Mouse (Mus musculus) ovary, adult 10 weeks (tissue): ENCODE results near the gene Zscan25. TPM values are rescaled to one million over a fixed set of nuclear protein-coding genes. Genes with fewer than 3 reads are reported as not detected.

Experiments used
- polyA plus RNA-seq: library from polyadenylated mRNA; stranded (reverse); fragments of 350-450 nt; fragmentation: Illumina TruSeq; extraction: RNeasy Lipid Tissue Mini Kit (QIAGEN cat#74804); gene quantifications from one replicate; pipeline ENCODE4 v1.2.3, GENCODE M21; 2014

The Zscan25 gene
- not detected for polyA plus RNA-seq

DNA sequence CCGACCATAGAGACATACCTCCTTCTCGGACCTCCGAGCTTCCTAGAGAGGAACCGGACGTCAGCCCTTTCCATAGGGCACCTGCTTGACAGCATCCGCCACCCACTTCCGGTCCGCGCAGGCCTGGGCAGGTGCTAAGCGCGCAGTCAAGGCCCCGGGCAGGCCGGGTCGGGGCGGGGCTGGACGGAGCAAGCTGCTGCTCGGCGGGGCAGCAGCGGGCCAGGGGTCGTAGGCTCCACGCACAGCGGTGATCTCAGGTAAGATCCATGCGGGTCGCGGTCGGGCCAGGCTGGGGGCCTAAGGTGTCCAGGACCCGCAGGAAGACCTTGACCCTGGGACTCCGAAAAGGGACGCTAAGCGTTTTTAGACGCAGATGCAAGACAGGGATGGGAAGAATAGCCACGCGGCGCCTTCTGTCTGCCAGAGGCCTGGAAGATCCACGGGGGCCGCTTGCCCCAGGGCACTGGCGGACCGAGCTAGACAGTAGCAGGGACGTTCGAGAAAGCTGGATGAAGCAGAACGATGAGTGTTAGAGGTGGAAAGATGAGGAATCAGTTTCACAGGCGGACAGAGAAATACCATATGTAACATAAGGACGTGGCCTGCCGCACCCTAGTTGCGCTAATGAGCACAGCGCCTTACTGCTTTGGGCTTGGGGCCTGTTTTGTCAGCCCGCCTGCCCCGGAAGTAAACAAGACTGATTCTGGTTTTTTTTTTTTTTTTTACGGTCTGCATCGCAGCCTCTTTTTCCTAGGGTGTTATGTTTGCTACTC, at the start of gene Zscan25:
Zscan25 (plus strand) TSS at position 130 of the 773 bp plus-strand sequence.

DNA sequence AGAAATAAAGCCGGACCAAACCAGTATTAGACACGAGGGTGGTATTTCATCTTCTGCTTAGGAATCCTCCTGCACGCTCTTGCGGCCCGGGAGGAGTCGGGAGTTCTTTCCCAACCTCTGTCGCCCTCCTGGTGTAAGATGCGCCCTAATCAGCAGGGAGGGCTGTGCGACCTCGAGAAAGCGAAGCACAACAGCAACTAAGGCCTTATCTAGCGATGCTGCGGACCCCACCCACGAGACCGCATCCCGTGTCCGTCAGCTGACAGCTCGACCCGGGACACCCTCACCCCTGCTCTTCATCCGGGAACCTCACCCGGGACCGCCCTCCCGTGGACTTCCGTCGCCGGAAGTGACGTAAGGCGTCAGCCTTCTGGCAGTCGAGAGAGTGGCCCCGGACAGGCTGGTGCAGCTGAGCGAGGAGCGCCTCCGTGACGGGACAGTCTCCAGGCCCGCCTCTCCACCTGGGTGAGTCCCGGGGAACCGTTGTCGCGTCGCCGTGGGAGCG, 48.9 kb upstream of the Zscan25 start, which contains the start of gene Zfp655:
Zfp655 (plus strand) TSS at position 349 of the 505 bp plus-strand sequence.

Other genes starting within 250 kb of the Zscan25 start
- not detected for gene Gm4871, start 247.7 kb upstream of the Zscan25 start, polyA plus RNA-seq
- not detected for gene 1700018F24Rik, start 237.5 kb upstream of the Zscan25 start, polyA plus RNA-seq
- 24.2 TPM for gene Arpc1a, start 196.7 kb upstream of the Zscan25 start, polyA plus RNA-seq
- 4.9 TPM for gene Kpna7, start 196.5 kb upstream of the Zscan25 start, polyA plus RNA-seq
- 31.5 TPM for gene Arpc1b, start 166.3 kb upstream of the Zscan25 start, polyA plus RNA-seq
- 24.7 TPM for gene Pdap1, start 140.3 kb upstream of the Zscan25 start, polyA plus RNA-seq
- 235 TPM for gene Bud31, start 140.1 kb upstream of the Zscan25 start, polyA plus RNA-seq
- gene Ptcd1, start 113.4 kb upstream of the Zscan25 start, polyA plus RNA-seq = 1.0 TPM
- 1.8 TPM for gene Cpsf4, start 113.3 kb upstream of the Zscan25 start, polyA plus RNA-seq
- 10.3 TPM for gene Atp5j2, start 88.4 kb upstream of the Zscan25 start, polyA plus RNA-seq
- gene Zkscan14, start 78.6 kb upstream of the Zscan25 start, polyA plus RNA-seq = 1.8 TPM
- 11.6 TPM for gene Zkscan5, start 75.9 kb upstream of the Zscan25 start, polyA plus RNA-seq
- 162 TPM for gene Zfp655, start 48.8 kb upstream of the Zscan25 start, polyA plus RNA-seq
- not detected for gene Cyp3a57, start 64.8 kb downstream of the Zscan25 start, polyA plus RNA-seq
- not detected for gene Cyp3a16, start 189.2 kb downstream of the Zscan25 start, polyA plus RNA-seq